Mouse (Mus musculus): ENCODE results near the gene Atp13a2. TPM values are rescaled to one million over a fixed set of nuclear protein-coding genes. Genes with fewer than 3 reads are reported as not detected.

Atp13a2 gene
- polyA plus RNA-seq (2015; fragmentation: Nextera tagmentation; extraction: Ambion mirVana) = 37.9 and 41.7 TPM in 2 replicates

DNA sequence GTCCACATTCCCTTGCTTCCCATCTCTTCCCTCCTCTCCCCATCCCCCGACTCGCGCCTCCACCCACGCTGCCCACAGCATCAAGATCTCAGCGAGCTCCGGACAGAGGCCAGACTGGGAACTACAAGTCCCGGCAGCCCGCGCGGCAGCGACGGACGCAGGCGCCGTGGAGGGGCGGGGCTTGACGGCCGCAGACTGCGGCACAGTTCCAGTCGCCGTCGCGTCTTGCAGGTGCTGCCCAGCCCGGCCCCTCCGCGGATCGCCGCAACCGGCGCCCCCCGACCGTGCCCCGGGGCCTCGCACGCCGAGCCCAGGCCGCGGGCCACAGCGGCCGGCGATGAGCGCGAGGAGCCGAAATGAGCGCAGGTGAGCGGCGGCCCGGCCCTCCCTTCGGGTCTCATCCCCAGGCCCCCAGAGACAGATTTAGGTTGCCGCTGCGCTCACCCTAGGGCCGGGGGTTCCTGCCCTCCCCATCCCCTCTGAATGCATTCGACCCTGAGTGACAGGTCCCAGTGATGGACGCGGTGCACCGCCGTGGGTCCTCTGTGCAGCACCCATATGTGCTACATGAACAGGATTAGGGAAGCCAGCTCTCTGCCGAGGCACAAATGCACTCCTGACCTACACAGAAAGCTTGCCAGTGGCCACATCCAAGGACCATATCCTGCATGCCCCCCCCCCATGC is at the start of gene Atp13a2:
TSS of gene Atp13a2 (plus strand) at position 163 of the 685 bp plus-strand sequence.
- ATAC-seq (ENCODE audit: insufficient read depth, low FRiP score) = peak; percentile 81
- Histone ChIP-seq H3K9me3 (replicated peaks; ENCODE audit: control insufficient read depth, low read length) (no peaks in the 10 kb centered on the region), H3K27ac (ENCODE audit: low read length) (no peak within 1 kb of the TSS), H3K27me3 (ENCODE audit: control insufficient read depth, insufficient read depth, low read length) (no peaks in the 10 kb centered on the region), H3K4me1 (ENCODE audit: control insufficient read depth, insufficient read depth, low read length) (peaks cover 34% of the 10 kb centered on the region), H3K4me3 (replicated peaks; ENCODE audit: low read length) (peak within 1 kb of the TSS; percentile 93), H3K36me3 (ENCODE audit: control insufficient read depth, insufficient read depth, low read length) (no peaks in the 10 kb centered on the region), H3K4me2 (ENCODE audit: low read depth, low read length) (peak within 1 kb of the TSS; percentile 78), H3K9ac (ENCODE audit: low read length) (peak within 1 kb of the TSS; percentile 90)
- under 1% methylated on average over 58 of the region's 58 CpGs for WGBS

DNA sequence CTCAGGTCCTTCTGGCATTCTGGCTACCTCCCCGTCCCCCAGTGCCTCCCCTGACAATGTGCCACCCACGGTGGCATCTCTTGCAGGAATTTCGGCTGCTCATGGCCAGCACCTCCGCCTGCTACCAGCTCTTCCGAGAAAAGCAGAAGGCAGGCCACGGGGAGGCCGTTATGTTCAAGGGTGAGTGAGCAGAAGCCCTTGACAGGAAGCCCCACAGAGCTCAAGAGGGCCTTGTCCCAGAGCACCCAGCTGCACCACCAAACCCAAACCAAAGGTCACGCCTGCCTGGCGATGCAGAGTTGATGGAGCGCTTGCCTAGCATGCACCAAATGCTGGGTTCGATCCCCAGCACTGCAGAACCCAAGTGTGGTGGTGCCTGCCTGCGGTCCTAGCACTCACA is 42.3 kb upstream of the Atp13a2 start:
- no peak overlapping the region for H3K27ac ChIP-seq (ENCODE audit: low read length)
- ATAC-seq (ENCODE audit: insufficient read depth, low FRiP score) = no peak
- 88% methylated on average over 12 of the region's 12 CpGs for WGBS

DNA sequence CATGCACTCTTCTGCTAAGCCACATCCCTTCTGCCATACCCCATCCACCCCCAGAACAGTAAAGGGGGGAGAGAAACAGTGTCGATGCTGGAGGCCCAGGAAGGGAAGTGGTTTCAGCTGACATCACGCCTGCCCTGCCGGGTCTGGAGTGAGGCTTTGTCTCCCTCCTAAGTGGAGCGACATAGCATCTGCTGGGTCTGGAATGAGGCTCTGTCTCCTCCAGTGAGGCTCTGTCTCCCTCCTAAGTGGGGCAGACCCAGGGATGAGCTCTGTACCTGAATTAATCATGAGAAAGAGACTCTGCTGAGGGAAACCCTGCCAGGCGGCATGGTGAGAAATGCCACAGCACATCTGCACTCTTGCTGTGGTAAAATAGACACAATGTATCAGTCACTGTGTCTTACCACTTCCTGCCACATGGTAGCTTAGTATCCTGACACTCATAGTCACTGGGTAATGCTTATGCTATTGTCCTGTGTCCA is 41.7 kb upstream of the Atp13a2 start:
- Histone ChIP-seq H3K27me3 (ENCODE audit: control insufficient read depth, insufficient read depth, low read length) (no peaks in the 10 kb centered on the region), H3K9ac (ENCODE audit: low read length) (no peak overlapping the region), H3K27ac (ENCODE audit: low read length) (no peak overlapping the region), H3K36me3 (ENCODE audit: control insufficient read depth, insufficient read depth, low read length) (no peaks in the 10 kb centered on the region), H3K4me2 (ENCODE audit: low read depth, low read length) (no peak overlapping the region), H3K4me1 (ENCODE audit: control insufficient read depth, insufficient read depth, low read length) (no peaks in the 10 kb centered on the region), H3K9me3 (replicated peaks; ENCODE audit: control insufficient read depth, low read length) (no peaks in the 10 kb centered on the region; the same call in 1 of the 2 replicates), H3K4me3 (replicated peaks; ENCODE audit: low read length) (no peak overlapping the region)
- WGBS = 62% methylated on average over 5 of the region's 5 CpGs
- ATAC-seq (ENCODE audit: insufficient read depth, low FRiP score) = no peak

More for the DNA sequence above, 42.3 kb upstream of the Atp13a2 start:
- Histone ChIP-seq H3K4me3 (replicated peaks; ENCODE audit: low read length) (no peak overlapping the region), H3K9me3 (replicated peaks; ENCODE audit: control insufficient read depth, low read length) (no peaks in the 10 kb centered on the region; the same call in 1 of the 2 replicates), H3K4me2 (ENCODE audit: low read depth, low read length) (no peak overlapping the region), H3K4me1 (ENCODE audit: control insufficient read depth, insufficient read depth, low read length) (no peaks in the 10 kb centered on the region), H3K36me3 (ENCODE audit: control insufficient read depth, insufficient read depth, low read length) (no peaks in the 10 kb centered on the region), H3K27me3 (ENCODE audit: control insufficient read depth, insufficient read depth, low read length) (no peaks in the 10 kb centered on the region), H3K9ac (ENCODE audit: low read length) (no peak overlapping the region)

DNA sequence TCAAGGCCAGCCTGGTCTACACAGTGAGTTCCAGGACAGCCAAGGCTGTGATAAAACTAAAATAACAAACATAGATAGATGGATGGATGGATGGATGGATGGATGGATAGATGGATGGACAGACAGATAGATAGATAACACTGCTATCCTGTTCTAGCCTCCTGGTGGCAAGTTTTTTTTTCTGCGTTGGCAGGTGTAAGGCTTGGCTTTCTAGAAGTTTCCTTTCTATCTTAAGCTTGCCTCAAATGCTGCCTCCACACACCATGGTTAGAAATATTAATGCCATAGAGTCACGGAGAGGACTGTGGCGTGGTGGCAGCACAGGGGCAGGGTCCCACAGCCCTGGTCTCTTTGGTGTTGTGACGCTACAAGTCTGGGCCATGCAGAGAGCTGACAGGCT is 41.1 kb upstream of the Atp13a2 start:
- Histone ChIP-seq H3K4me2 (ENCODE audit: low read depth, low read length) (no peak overlapping the region), H3K27ac (ENCODE audit: low read length) (no peak overlapping the region), H3K27me3 (ENCODE audit: control insufficient read depth, insufficient read depth, low read length) (no peaks in the 10 kb centered on the region), H3K4me3 (replicated peaks; ENCODE audit: low read length) (no peak overlapping the region), H3K36me3 (ENCODE audit: control insufficient read depth, insufficient read depth, low read length) (no peaks in the 10 kb centered on the region), H3K9me3 (replicated peaks; ENCODE audit: control insufficient read depth, low read length) (no peaks in the 10 kb centered on the region; the same call in 1 of the 2 replicates), H3K4me1 (ENCODE audit: control insufficient read depth, insufficient read depth, low read length) (no peaks in the 10 kb centered on the region), H3K9ac (ENCODE audit: low read length) (no peak overlapping the region)
- WGBS = 87% methylated on average over 4 of the region's 4 CpGs
- ATAC-seq (ENCODE audit: insufficient read depth, low FRiP score) = no peak

DNA sequence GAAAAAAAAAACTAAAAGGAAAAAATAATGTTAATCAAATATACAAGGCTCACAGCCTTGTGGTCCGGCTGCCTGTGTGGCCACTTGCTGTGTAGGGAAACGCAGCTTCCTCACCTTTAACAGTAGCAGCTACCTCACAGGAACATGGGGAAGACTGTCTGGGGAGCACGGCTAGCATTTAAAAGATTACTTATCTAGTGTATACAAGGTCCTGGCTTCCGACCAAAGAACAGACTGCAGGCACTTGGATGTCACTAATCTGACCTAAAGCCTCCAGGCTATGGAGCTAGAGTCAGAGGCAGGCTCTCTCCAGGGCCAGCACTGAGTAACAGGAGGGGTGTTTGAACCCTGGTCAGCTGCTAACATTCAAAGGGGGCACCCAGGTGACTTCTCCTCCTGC is 40.6 kb upstream of the Atp13a2 start:
- H3K36me3 ChIP-seq (ENCODE audit: control insufficient read depth, insufficient read depth, low read length) = no peaks in the 10 kb centered on the region
- WGBS = 35% methylated on average over 4 of the region's 4 CpGs
- no peak overlapping the region for H3K4me3 ChIP-seq (replicated peaks; ENCODE audit: low read length)
- H3K9me3 ChIP-seq (replicated peaks; ENCODE audit: control insufficient read depth, low read length) = no peaks in the 10 kb centered on the region; the same call in 1 of the 2 replicates
- H3K9ac ChIP-seq (ENCODE audit: low read length) = no peak overlapping the region
- H3K4me1 ChIP-seq (ENCODE audit: control insufficient read depth, insufficient read depth, low read length) = no peaks in the 10 kb centered on the region
- no peaks in the 10 kb centered on the region for H3K27me3 ChIP-seq (ENCODE audit: control insufficient read depth, insufficient read depth, low read length)
- no peak for ATAC-seq (ENCODE audit: insufficient read depth, low FRiP score)
- H3K27ac ChIP-seq (ENCODE audit: low read length) = no peak overlapping the region
- H3K4me2 ChIP-seq (ENCODE audit: low read depth, low read length) = no peak overlapping the region

DNA sequence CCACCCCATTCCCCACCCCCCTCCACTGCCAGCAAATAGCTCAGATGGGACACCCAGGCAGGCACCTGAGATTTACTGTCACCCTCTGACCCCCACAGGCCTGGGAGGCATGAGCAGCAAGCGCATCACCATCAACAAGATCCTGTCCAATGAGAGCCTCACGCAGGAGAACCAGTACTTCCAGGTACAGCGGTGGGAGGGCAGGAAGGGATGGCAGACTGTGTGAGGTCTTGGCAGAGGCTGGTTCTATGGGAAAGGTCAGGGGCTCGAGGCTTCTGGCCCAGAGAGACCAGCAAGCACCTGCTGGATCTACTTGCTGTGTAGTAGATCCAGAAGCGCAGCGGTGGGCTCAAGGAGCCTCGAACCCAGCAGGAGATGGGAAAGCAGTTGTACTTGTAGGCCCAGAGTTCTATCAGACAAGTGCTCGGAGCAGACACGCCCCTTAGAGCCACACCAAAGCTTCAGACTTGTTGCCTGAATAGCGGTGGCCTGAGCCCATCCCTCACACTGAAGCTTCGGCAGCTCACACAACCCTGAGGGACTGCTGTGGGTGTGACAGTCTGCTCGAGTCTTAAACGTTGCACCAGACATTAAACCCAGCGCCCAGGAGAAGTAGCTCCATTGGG is 40.0 kb upstream of the Atp13a2 start:
- no peaks in the 10 kb centered on the region for H3K36me3 ChIP-seq (ENCODE audit: control insufficient read depth, insufficient read depth, low read length)
- WGBS = 66% methylated on average over 14 of the region's 14 CpGs
- H3K27ac ChIP-seq (ENCODE audit: low read length) = no peak overlapping the region
- no peaks in the 10 kb centered on the region for H3K27me3 ChIP-seq (ENCODE audit: control insufficient read depth, insufficient read depth, low read length)
- H3K4me2 ChIP-seq (ENCODE audit: low read depth, low read length) = no peak overlapping the region
- H3K4me3 ChIP-seq (replicated peaks; ENCODE audit: low read length) = no peak overlapping the region
- no peaks in the 10 kb centered on the region; the same call in 1 of the 2 replicates for H3K9me3 ChIP-seq (replicated peaks; ENCODE audit: control insufficient read depth, low read length)
- no peak for ATAC-seq (ENCODE audit: insufficient read depth, low FRiP score)
- no peaks in the 10 kb centered on the region for H3K4me1 ChIP-seq (ENCODE audit: control insufficient read depth, insufficient read depth, low read length)
- H3K9ac ChIP-seq (ENCODE audit: low read length) = no peak overlapping the region

DNA sequence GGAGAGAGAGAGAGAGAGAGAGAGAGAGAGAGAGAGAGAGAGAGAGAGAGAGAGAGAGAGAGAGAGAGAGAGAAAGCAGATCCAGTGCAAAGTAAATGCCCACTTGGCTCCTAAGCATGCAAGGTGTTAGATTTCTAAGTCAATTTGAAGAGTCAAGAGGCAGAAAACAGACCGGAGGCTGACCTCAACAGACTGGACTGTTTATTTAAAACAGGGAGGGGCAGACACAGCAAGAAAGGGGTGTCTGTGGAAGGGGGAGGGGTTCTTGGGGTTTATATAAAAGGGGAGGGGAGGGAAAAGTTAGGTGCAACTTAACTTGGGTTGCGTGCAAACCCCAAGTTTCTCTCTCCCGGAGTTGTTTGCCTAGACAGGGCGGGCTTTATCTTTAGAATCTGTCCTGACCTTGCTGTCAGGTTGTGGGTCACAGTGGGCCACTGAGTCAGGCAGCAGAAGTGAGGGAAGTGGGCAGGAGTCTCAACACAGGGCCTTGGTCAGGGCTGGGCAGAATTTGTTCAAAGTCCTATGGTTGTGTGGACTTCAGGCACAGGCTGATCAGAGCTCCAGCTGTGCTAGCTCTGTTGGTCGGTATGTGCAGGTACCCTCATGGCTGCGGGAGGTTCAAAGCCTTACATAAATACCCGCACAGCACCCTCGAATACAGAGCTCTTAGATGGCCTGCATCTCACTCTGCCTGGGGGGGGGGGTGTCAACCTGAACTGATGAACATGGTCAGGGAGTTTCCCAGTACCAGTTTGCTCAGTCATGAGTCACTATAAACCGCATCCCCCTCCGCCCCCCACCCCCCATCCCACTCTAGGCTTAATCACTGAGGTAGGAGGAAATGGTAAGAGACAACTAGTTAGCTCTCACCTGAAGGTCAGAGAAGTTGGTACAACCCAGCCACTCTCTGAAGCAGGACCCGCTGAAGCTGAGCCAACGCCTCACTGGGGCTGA is 38.9 kb upstream of the Atp13a2 start:
- Histone ChIP-seq H3K9me3 (replicated peaks; ENCODE audit: control insufficient read depth, low read length) (no peaks in the 10 kb centered on the region; the same call in 1 of the 2 replicates), H3K9ac (ENCODE audit: low read length) (no peak overlapping the region), H3K4me2 (ENCODE audit: low read depth, low read length) (no peak overlapping the region), H3K4me1 (ENCODE audit: control insufficient read depth, insufficient read depth, low read length) (no peaks in the 10 kb centered on the region), H3K27me3 (ENCODE audit: control insufficient read depth, insufficient read depth, low read length) (no peaks in the 10 kb centered on the region), H3K36me3 (ENCODE audit: control insufficient read depth, insufficient read depth, low read length) (no peaks in the 10 kb centered on the region), H3K27ac (ENCODE audit: low read length) (no peak overlapping the region), H3K4me3 (replicated peaks; ENCODE audit: low read length) (no peak overlapping the region)
- peak; percentile 46; the same call in 1 of the 2 replicates for ATAC-seq (ENCODE audit: insufficient read depth, low FRiP score)
- WGBS = 76% methylated on average over 12 of the region's 12 CpGs

DNA sequence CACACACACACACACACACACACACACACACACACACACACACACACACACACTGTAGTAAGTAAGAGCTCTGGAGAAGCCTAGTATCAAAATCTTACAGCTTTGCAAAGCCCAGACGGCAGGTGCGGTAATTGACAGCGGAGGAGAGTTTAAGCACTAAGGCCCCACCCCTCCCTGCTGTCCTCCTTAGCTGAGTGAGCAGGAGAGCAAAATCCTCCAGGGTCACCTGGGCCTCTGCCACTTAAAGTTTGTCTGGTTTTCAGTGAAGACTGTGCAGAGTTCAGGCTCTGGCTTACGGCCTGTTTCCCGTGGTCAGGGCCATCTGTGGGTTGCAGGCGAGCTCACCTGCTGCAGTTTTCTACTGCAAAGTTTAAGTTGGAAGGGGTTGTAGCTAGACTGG is 38.2 kb upstream of the Atp13a2 start:
- H3K4me1 ChIP-seq (ENCODE audit: control insufficient read depth, insufficient read depth, low read length) = no peaks in the 10 kb centered on the region
- no peak overlapping the region for H3K9ac ChIP-seq (ENCODE audit: low read length)
- no peak overlapping the region for H3K4me2 ChIP-seq (ENCODE audit: low read depth, low read length)
- H3K4me3 ChIP-seq (replicated peaks; ENCODE audit: low read length) = no peak overlapping the region
- 75% methylated on average over 6 of the region's 6 CpGs for WGBS
- no peaks in the 10 kb centered on the region; the same call in 1 of the 2 replicates for H3K9me3 ChIP-seq (replicated peaks; ENCODE audit: control insufficient read depth, low read length)
- no peaks in the 10 kb centered on the region for H3K36me3 ChIP-seq (ENCODE audit: control insufficient read depth, insufficient read depth, low read length)
- no peak overlapping the region for H3K27ac ChIP-seq (ENCODE audit: low read length)
- no peaks in the 10 kb centered on the region for H3K27me3 ChIP-seq (ENCODE audit: control insufficient read depth, insufficient read depth, low read length)
- no peak for ATAC-seq (ENCODE audit: insufficient read depth, low FRiP score)
